Mouse (Mus musculus) liver, embryonic 14.5 days (tissue): ENCODE measurements around the gene Phldb3.
A peak's percentile ranks its signal among the peaks of the same experiment; 100 is the strongest.

Experiments used
- CTCF ChIP-seq: IDR thresholded peaks from 2 replicates; pipeline ENCODE4 v1.5.1; 2016; ENCODE audit warnings: antibody characterized with exemption, low read depth, control low read depth
- EP300 ChIP-seq: IDR thresholded peaks from 2 replicates; pipeline ENCODE4 v1.6.1; 2016; ENCODE audit warnings: antibody characterized with exemption, low read depth

DNA sequence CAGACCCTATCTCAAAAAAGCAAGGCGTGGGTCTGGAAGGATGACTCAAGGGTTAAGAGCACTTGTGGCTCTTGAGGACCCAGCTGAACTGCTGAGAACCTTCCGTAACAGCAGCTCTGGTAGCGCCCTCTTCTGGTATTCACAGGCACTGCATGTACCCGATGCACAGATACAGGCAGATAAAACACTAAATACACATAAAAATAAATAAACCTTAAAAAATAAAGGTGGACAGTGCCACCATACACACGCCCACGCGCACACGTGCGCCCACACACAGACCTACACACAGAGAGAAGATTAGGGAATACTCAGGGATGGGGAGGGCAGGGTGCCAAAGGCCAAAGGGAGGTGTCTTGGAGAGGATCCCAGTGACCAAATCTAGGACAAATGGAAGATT lies 31.9 kb downstream of the Phldb3 start:
- TF ChIP-seq CTCF: peak; percentile 85
- no peak for TF ChIP-seq EP300
